ENCODE assay signal across 23 mouse cellular contexts in genomic region chr8:105433021-105433420, GRCm38 (mm10). TPM values are rescaled to one million over a fixed set of nuclear protein-coding genes. Genes with fewer than 3 reads are reported as not detected.
A peak's percentile ranks its signal among the peaks of the same experiment; 100 is the strongest.
DNase-seq lines count a peak whose midpoint lies in the region; ATAC-seq and TF ChIP-seq lines count a peak whose summit lies in the region.
"Had no signal": no experiment of that assay in that cellular context is flagged by ENCODE, and none has a peak within 500 bp of the region (broad histone marks: within the 10 kb centered on the region; RNA-seq: fewer than 3 reads in every experiment).

No protein-coding gene starts in this region.

- H3K27me3 ChIP-seq in forebrain, embryonic 12.5 days, result no peaks in the 10 kb centered on the region
- H3K27me3 ChIP-seq in forebrain, embryonic 11.5 days (ENCODE audit: control insufficient read depth, insufficient read depth, low read length), result no peaks in the 10 kb centered on the region
- H3K27me3 ChIP-seq in hindbrain, embryonic 12.5 days, result no peaks in the 10 kb centered on the region
- no peaks in the 10 kb centered on the region for H3K27me3 ChIP-seq in hindbrain, postnatal 0 days (ENCODE audit: insufficient read depth, low read length)
- no peaks in the 10 kb centered on the region for H3K27me3 ChIP-seq in midbrain, embryonic 12.5 days
- H3K27me3 ChIP-seq: embryonic facial prominence, embryonic 12.5 days; hindbrain, embryonic 15.5 days; stomach, embryonic 15.5 days had no signal

- no peaks in the 10 kb centered on the region for H3K36me3 ChIP-seq in forebrain, embryonic 12.5 days (replicated peaks)
- no peaks in the 10 kb centered on the region for H3K36me3 ChIP-seq in forebrain, embryonic 11.5 days (ENCODE audit: control insufficient read depth, insufficient read depth, low read length)
- H3K36me3 ChIP-seq in hindbrain, embryonic 12.5 days, result no peaks in the 10 kb centered on the region
- no peaks in the 10 kb centered on the region for H3K36me3 ChIP-seq in hindbrain, postnatal 0 days (ENCODE audit: insufficient read depth, low read length)
- no peaks in the 10 kb centered on the region for H3K36me3 ChIP-seq in midbrain, embryonic 12.5 days
- H3K36me3 ChIP-seq: embryonic facial prominence, embryonic 12.5 days; heart, embryonic 15.5 days; hindbrain, embryonic 15.5 days; limb, embryonic 12.5 days; liver, embryonic 13.5 days; stomach, embryonic 15.5 days had no signal

- no peak for TF ChIP-seq CTCF in hindbrain, postnatal 0 days (IDR thresholded peaks at IDR 0.05; ENCODE audit: low read depth)

- 46% methylated on average over 6 of the region's 6 CpGs for WGBS in forebrain, embryonic 12.5 days
- 65% methylated on average over 6 of the region's 6 CpGs for WGBS in forebrain, embryonic 11.5 days
- WGBS in hindbrain, embryonic 12.5 days, result 35% methylated on average over 6 of the region's 6 CpGs
- 28% methylated on average over 6 of the region's 6 CpGs for WGBS in hindbrain, postnatal 0 days
- 33% methylated on average over 6 of the region's 6 CpGs for WGBS in midbrain, embryonic 12.5 days

- no peak overlapping the region for H3K9ac ChIP-seq in forebrain, embryonic 12.5 days
- H3K9ac ChIP-seq in forebrain, embryonic 11.5 days (ENCODE audit: low read length), result no peak overlapping the region
- no peak overlapping the region for H3K9ac ChIP-seq in hindbrain, embryonic 12.5 days
- no peak overlapping the region for H3K9ac ChIP-seq in hindbrain, postnatal 0 days (replicated peaks; ENCODE audit: low read length)
- no peak overlapping the region for H3K9ac ChIP-seq in midbrain, embryonic 12.5 days (replicated peaks)
- H3K9ac ChIP-seq: embryonic facial prominence, embryonic 12.5 days; heart, embryonic 15.5 days; hindbrain, embryonic 15.5 days; limb, embryonic 12.5 days; liver, embryonic 13.5 days; stomach, embryonic 15.5 days had no signal

- DNase-seq in forebrain, embryonic 11.5 days (ENCODE audit: low spot score), result no peak
- DNase-seq in hindbrain, postnatal 0 days (ENCODE audit: low spot score), result no peak
- DNase-seq in brain, adult 2 months (ENCODE audit: low read depth, low spot score), result peak; percentile 21
- no peak for DNase-seq in cerebellum, postnatal 4 days (ENCODE audit: low spot score in 2 of 2)
- no peak for DNase-seq in gastrocnemius, postnatal 10 days
- DNase-seq: adrenal gland, postnatal 10 days; cerebellum, adult 9-10 months; kidney, adult 11 months; liver, embryonic 13.5 days; thymus, adult 2 months had no signal

- H3K4me2 ChIP-seq in forebrain, embryonic 12.5 days, result no peak overlapping the region
- no peak overlapping the region for H3K4me2 ChIP-seq in forebrain, embryonic 11.5 days (ENCODE audit: low read depth, low read length, severe bottlenecking)
- no peak overlapping the region for H3K4me2 ChIP-seq in hindbrain, embryonic 12.5 days (replicated peaks)
- no peak overlapping the region for H3K4me2 ChIP-seq in hindbrain, postnatal 0 days (ENCODE audit: low read depth, low read length)
- no peak overlapping the region for H3K4me2 ChIP-seq in midbrain, embryonic 12.5 days (replicated peaks)
- H3K4me2 ChIP-seq: embryonic facial prominence, embryonic 12.5 days; heart, embryonic 15.5 days; hindbrain, embryonic 15.5 days; limb, embryonic 12.5 days; liver, embryonic 13.5 days; stomach, embryonic 15.5 days had no signal

- peak; percentile 51 for ATAC-seq in forebrain, embryonic 12.5 days (ENCODE audit: low FRiP score)
- no peak for ATAC-seq in forebrain, embryonic 11.5 days (replicated peaks; ENCODE audit: low FRiP score)
- peak; percentile 58; the same call in 1 of the 2 replicates for ATAC-seq in hindbrain, embryonic 12.5 days (ENCODE audit: low FRiP score)
- ATAC-seq in hindbrain, postnatal 0 days, result no peak
- ATAC-seq in midbrain, embryonic 12.5 days (ENCODE audit: low FRiP score, low read depth), result peak; percentile 44; the same call in 1 of the 2 replicates

- no peaks in the 10 kb centered on the region for H3K9me3 ChIP-seq in forebrain, embryonic 12.5 days
- no peaks in the 10 kb centered on the region for H3K9me3 ChIP-seq in forebrain, embryonic 11.5 days (ENCODE audit: control insufficient read depth, low read length)
- H3K9me3 ChIP-seq in hindbrain, embryonic 12.5 days (replicated peaks), result no peaks in the 10 kb centered on the region
- no peaks in the 10 kb centered on the region for H3K9me3 ChIP-seq in hindbrain, postnatal 0 days (ENCODE audit: low read length)
- no peaks in the 10 kb centered on the region for H3K9me3 ChIP-seq in midbrain, embryonic 12.5 days
- H3K9me3 ChIP-seq: embryonic facial prominence, embryonic 12.5 days; heart, embryonic 15.5 days; hindbrain, embryonic 15.5 days; limb, embryonic 12.5 days; liver, embryonic 13.5 days; megakaryocyte, embryonic 14.5 days; stomach, embryonic 15.5 days had no signal

- no peak overlapping the region for H3K27ac ChIP-seq in forebrain, embryonic 12.5 days
- no peak overlapping the region for H3K27ac ChIP-seq in forebrain, embryonic 11.5 days (ENCODE audit: low read depth, low read length)
- peak overlapping the region; percentile 67 for H3K27ac ChIP-seq in hindbrain, embryonic 12.5 days
- no peak overlapping the region; the same call in 1 of the 2 replicates for H3K27ac ChIP-seq in hindbrain, postnatal 0 days
- peak overlapping the region; percentile 47 for H3K27ac ChIP-seq in midbrain, embryonic 12.5 days (replicated peaks)
- H3K27ac ChIP-seq: embryonic facial prominence, embryonic 12.5 days; heart, embryonic 15.5 days; hindbrain, embryonic 15.5 days; kidney, postnatal 0 days; limb, embryonic 12.5 days; liver, embryonic 13.5 days; stomach, embryonic 15.5 days had no signal

- peaks cover 19% of the 10 kb centered on the region for H3K4me1 ChIP-seq in forebrain, embryonic 12.5 days
- H3K4me1 ChIP-seq in forebrain, embryonic 11.5 days (replicated peaks; ENCODE audit: control insufficient read depth, insufficient read depth, low read length), result no peaks in the 10 kb centered on the region; the same call in 1 of the 2 replicates
- peaks cover 23% of the 10 kb centered on the region for H3K4me1 ChIP-seq in hindbrain, embryonic 12.5 days
- peaks cover 11% of the 10 kb centered on the region for H3K4me1 ChIP-seq in hindbrain, postnatal 0 days (ENCODE audit: insufficient read depth, low read length)
- peaks cover 20% of the 10 kb centered on the region for H3K4me1 ChIP-seq in midbrain, embryonic 12.5 days
- H3K4me1 ChIP-seq: limb, embryonic 12.5 days; liver, embryonic 13.5 days; stomach, embryonic 15.5 days had no signal

- H3K4me3 ChIP-seq in forebrain, embryonic 12.5 days (replicated peaks), result no peak overlapping the region
- H3K4me3 ChIP-seq in forebrain, embryonic 11.5 days (ENCODE audit: low read depth, low read length), result no peak overlapping the region
- H3K4me3 ChIP-seq in hindbrain, embryonic 12.5 days, result no peak overlapping the region
- H3K4me3 ChIP-seq in hindbrain, postnatal 0 days (ENCODE audit: low read length), result no peak overlapping the region
- H3K4me3 ChIP-seq in midbrain, embryonic 12.5 days, result no peak overlapping the region
- H3K4me3 ChIP-seq: embryonic facial prominence, embryonic 12.5 days; heart, embryonic 15.5 days; hindbrain, embryonic 15.5 days; limb, embryonic 12.5 days; liver, embryonic 13.5 days; megakaryocyte, embryonic 14.5 days; stomach, embryonic 15.5 days had no signal

RNA-seq across cellular contexts. Expression of gene Lrrc36, which starts 19.6 kb away (rescaled TPM):
- polyA plus RNA-seq in forebrain, embryonic 12.5 days (2016; fragmentation: Nextera tagmentation; extraction: Ambion mirVana), result 1.2 and 1.4 TPM in 2 replicates
- 1.2 and 1.4 TPM in 2 replicates for polyA plus RNA-seq in forebrain, embryonic 11.5 days (2014; fragmentation: Nextera tagmentation; extraction: Ambion mirVana)
- 2.1 and 3.1 TPM in 2 replicates for polyA plus RNA-seq in hindbrain, embryonic 12.5 days (2016; fragmentation: Nextera tagmentation; extraction: Ambion mirVana)
- total RNA-seq in hindbrain, postnatal 0 days (2014; rRNA removed), result 0.68 and 1.7 TPM in 2 replicates
- 0.50 and 0.66 TPM in 2 replicates for polyA plus RNA-seq in hindbrain, postnatal 0 days (2015; fragmentation: Nextera tagmentation; extraction: Ambion mirVana)
- 3.4 and 3.6 TPM in 2 replicates for polyA plus RNA-seq in midbrain, embryonic 12.5 days (2016; fragmentation: Nextera tagmentation; extraction: Ambion mirVana)
- total RNA-seq in gastrocnemius, postnatal 10 days (2021), result 1 to 10 TPM in 1 of 2 experiments, under 1 TPM in 1; 0.93 to 1.1 TPM
- polyA plus RNA-seq: stomach, embryonic 15.5 days had no signal

RNA-seq across cellular contexts. Expression of gene Kctd19, which starts 19.7 kb away (rescaled TPM):
- 0.13 TPM in 1 of 2 replicates, not detected in the other for polyA plus RNA-seq in forebrain, embryonic 12.5 days (2016; fragmentation: Nextera tagmentation; extraction: Ambion mirVana)
- polyA plus RNA-seq in forebrain, embryonic 11.5 days (2014; fragmentation: Nextera tagmentation; extraction: Ambion mirVana), result not detected in 2 replicates
- 0.08 TPM in 1 of 2 replicates, not detected in the other for polyA plus RNA-seq in hindbrain, embryonic 12.5 days (2016; fragmentation: Nextera tagmentation; extraction: Ambion mirVana)
- 0.11 and 0.16 TPM in 2 replicates for total RNA-seq in hindbrain, postnatal 0 days (2014; rRNA removed)
- 0.09 and 0.15 TPM in 2 replicates for polyA plus RNA-seq in hindbrain, postnatal 0 days (2015; fragmentation: Nextera tagmentation; extraction: Ambion mirVana)
- not detected in 2 replicates for polyA plus RNA-seq in midbrain, embryonic 12.5 days (2016; fragmentation: Nextera tagmentation; extraction: Ambion mirVana)
- total RNA-seq in gastrocnemius, postnatal 10 days (2021), result under 1 TPM in 1 of 2 experiments, not detected in 1; 0.07 TPM
- total RNA-seq: gastrocnemius, postnatal 4 days; left cerebral cortex, adult 8-10 months had no signal
- polyA plus RNA-seq: embryonic facial prominence, embryonic 12.5 days; frontal cortex, adult 2 months; hindbrain, embryonic 15.5 days; kidney, postnatal 0 days; limb, embryonic 12.5 days; liver, embryonic 13.5 days; stomach, embryonic 15.5 days had no signal

RNA-seq across cellular contexts. Expression of gene Tppp3, which starts 38.3 kb away (rescaled TPM):
- polyA plus RNA-seq in forebrain, embryonic 12.5 days (2016; fragmentation: Nextera tagmentation; extraction: Ambion mirVana), result 39.9 and 41.3 TPM in 2 replicates
- polyA plus RNA-seq in forebrain, embryonic 11.5 days (2014; fragmentation: Nextera tagmentation; extraction: Ambion mirVana), result 36.1 and 37.7 TPM in 2 replicates
- 162 and 186 TPM in 2 replicates for polyA plus RNA-seq in hindbrain, embryonic 12.5 days (2016; fragmentation: Nextera tagmentation; extraction: Ambion mirVana)
- 106 and 108 TPM in 2 replicates for total RNA-seq in hindbrain, postnatal 0 days (2014; rRNA removed)
- 197 and 201 TPM in 2 replicates for polyA plus RNA-seq in hindbrain, postnatal 0 days (2015; fragmentation: Nextera tagmentation; extraction: Ambion mirVana)
- polyA plus RNA-seq in midbrain, embryonic 12.5 days (2016; fragmentation: Nextera tagmentation; extraction: Ambion mirVana), result 86.8 and 94.2 TPM in 2 replicates
- total RNA-seq in gastrocnemius, postnatal 10 days (2021), result 100 to 1,000 TPM; 260 to 285 TPM

RNA-seq across cellular contexts. Expression of gene Plekhg4, which starts 59.9 kb away (rescaled TPM):
- polyA plus RNA-seq in forebrain, embryonic 12.5 days (2016; fragmentation: Nextera tagmentation; extraction: Ambion mirVana), result 1.2 TPM in 2 replicates
- polyA plus RNA-seq in forebrain, embryonic 11.5 days (2014; fragmentation: Nextera tagmentation; extraction: Ambion mirVana), result 1.3 and 1.5 TPM in 2 replicates
- 0.59 and 0.93 TPM in 2 replicates for polyA plus RNA-seq in hindbrain, embryonic 12.5 days (2016; fragmentation: Nextera tagmentation; extraction: Ambion mirVana)
- 6.3 and 7.3 TPM in 2 replicates for total RNA-seq in hindbrain, postnatal 0 days (2014; rRNA removed)
- polyA plus RNA-seq in hindbrain, postnatal 0 days (2015; fragmentation: Nextera tagmentation; extraction: Ambion mirVana), result 1.3 and 1.6 TPM in 2 replicates
- 0.68 and 0.92 TPM in 2 replicates for polyA plus RNA-seq in midbrain, embryonic 12.5 days (2016; fragmentation: Nextera tagmentation; extraction: Ambion mirVana)
- total RNA-seq in gastrocnemius, postnatal 10 days (2021), result under 1 TPM; 0.07 to 0.79 TPM

Comparison
In these comparisons a context has a peak if more than half of its experiments do, and no peak if none do; other contexts are left out.
1. ATAC-seq: peak in forebrain, embryonic 12.5 days (single experiment), hindbrain, embryonic 12.5 days (single experiment) and midbrain, embryonic 12.5 days (single experiment); none in forebrain, embryonic 11.5 days (single experiment) and hindbrain, postnatal 0 days (single experiment).
2. H3K27ac ChIP-seq: peak in hindbrain, embryonic 12.5 days (single experiment) and midbrain, embryonic 12.5 days (single experiment); none in forebrain, embryonic 12.5 days (single experiment), forebrain, embryonic 11.5 days (single experiment) and hindbrain, postnatal 0 days (single experiment).